Mouse (Mus musculus): ENCODE results near the gene Col19a1. TPM values are rescaled to one million over a fixed set of nuclear protein-coding genes. Genes with fewer than 3 reads are reported as not detected.

Col19a1 gene
- total RNA-seq, 1 experiment from 2014 or later, result not detected

DNA sequence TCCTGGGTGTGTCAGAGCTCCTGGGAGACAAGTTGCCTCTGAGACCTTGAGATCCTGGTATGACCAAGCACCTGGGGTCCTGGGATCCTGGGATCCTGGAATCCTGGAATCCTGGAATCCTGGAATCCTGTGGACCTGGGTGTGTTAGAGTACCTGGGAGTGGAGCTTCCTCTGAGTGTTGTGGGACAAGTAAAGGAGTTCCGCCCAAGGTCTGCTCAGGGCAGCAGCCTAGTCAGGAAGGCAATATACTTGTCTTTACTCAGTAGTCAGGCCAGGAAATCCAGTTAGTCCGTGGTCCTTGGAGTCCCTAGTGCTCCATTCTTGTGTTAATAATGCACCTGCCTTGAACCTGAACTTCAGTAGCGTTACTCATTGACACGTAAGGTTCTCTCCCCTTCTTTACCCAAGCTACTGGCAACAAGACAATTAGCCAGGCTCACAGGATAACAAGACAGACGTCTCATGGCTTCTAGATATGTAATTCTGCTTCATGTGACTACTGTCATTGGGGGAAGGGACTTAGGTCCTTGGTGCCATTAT lies 239.6 kb downstream of the Col19a1 start:
- no peak for ATAC-seq (replicated peaks; ENCODE audit: insufficient number of reproducible peaks, low FRiP score, low TSS enrichment, poor library complexity, severe bottlenecking)

DNA sequence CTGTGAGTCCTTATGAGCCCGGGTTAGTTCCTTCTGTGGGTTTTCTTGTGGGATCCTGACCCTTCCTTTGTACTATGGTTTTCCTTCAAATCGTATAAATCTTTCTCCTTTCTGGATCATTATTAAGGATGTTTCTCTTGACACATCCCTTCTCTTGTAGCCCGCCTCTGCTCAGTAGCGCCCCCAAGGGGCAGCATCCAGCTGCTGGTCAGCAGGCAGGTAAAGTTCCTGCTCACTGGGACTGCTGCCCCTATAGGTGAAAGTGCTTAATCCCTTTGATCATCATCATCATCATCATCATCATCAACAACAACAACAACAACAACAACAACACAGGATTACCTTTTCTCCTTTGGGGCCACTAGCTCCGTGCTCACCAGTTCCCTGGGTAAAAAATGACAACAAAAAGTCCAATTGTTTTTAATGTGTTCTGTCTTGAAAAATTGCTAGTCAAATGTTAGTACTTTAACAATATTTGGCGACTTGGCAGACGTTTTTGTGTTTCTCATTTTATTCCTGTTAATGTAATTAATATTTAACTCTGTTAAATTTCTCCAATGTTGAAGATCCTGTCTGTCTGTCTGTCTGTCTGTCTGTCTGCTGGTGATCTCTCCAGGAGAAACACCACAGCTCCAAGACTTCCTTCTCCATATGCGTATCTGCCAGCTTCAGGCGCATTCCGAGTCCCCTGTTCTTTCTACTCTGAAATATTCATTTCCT lies 249.6 kb downstream of the Col19a1 start:
- ATAC-seq (replicated peaks; ENCODE audit: insufficient number of reproducible peaks, low FRiP score, low TSS enrichment, poor library complexity, severe bottlenecking), result no peak

DNA sequence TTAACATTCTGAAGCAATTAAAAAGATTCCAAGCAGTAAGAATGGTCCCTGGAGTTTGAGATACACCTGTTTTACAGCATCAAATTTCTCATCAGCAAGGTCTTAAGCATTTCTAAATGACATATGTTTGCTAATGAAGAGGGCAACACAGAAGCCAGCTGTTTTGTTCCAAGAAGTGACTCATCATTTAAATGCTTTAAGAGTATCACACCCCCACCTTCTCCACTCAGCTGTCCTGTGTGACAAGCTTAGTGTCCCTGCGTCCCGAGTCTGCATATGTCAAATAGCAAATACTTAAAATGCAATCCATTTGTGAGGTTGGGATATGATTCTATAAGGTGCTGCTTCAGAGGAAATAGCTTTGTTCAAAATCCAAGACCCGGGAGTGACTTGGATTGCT lies 251.2 kb downstream of the Col19a1 start:
- ATAC-seq (replicated peaks; ENCODE audit: insufficient number of reproducible peaks, low FRiP score, low TSS enrichment, poor library complexity, severe bottlenecking), result no peak

DNA sequence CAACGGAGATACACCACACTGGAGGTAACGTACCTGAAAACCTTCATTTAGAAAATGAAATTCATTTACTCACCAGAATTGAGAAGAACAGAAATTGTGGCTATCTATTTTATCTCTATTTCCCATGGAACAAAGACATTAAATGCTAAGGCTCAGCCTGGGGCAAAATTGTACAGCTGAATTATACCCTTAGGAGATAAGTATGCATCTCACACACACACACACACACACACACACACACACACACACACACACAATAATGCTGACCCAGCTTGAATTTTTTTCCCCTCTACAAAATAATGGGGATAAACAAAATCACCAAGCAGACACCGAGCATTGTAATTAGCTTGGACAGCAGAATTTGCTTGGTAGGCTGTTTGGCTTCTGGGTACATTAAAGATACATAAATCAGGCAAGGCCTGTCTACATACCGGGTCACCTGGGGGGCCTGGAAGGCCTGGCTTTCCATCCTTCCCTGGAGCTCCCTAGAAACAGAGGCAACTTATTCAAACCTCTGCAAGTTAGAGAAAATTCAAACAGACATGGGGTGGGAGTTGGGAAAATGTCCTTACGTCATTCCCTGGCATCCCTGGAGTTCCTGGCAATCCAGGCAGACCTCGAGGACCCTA lies 270.2 kb downstream of the Col19a1 start:
- no peak for ATAC-seq (replicated peaks; ENCODE audit: insufficient number of reproducible peaks, low FRiP score, low TSS enrichment, poor library complexity, severe bottlenecking)

DNA sequence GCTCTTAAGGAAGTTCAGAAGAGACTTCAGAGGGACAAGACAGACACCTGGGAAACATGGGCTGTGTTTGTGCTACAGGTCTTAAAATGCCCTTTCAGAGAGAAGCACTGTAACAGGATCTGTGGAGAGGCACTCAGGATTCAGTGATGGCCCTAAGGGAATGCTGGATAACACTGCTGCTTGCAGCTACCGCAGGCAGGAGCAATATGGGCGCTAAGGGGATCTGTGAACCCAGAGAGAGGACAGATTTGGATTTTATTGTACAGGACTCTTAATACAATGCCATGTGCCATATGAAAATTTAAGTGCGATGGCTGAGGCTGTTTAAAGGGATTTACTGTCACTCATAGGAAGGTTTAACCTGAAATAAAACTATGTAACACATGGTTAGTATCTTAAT lies 270.8 kb downstream of the Col19a1 start:
- no peak for ATAC-seq (replicated peaks; ENCODE audit: insufficient number of reproducible peaks, low FRiP score, low TSS enrichment, poor library complexity, severe bottlenecking)

DNA sequence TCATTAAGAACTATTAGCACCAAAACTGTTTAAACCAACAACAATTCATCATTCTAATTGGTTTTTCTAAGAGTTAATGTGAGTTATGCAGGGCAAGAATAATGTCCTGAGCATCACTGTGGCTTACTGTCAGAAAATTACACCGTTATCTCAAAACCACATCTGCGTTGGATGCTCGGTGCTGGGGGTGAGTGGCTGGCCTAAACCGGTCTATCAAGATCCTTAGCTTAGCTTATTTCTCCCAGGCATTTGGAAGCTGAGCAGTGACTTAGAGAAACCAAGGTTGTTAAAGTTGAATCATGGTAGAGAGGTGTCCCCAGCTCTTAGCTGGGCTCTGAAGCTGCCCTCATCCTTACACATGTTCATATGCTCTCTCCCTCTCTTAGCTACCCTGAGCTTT lies 276.4 kb downstream of the Col19a1 start:
- no peak for ATAC-seq (replicated peaks; ENCODE audit: insufficient number of reproducible peaks, low FRiP score, low TSS enrichment, poor library complexity, severe bottlenecking)

DNA sequence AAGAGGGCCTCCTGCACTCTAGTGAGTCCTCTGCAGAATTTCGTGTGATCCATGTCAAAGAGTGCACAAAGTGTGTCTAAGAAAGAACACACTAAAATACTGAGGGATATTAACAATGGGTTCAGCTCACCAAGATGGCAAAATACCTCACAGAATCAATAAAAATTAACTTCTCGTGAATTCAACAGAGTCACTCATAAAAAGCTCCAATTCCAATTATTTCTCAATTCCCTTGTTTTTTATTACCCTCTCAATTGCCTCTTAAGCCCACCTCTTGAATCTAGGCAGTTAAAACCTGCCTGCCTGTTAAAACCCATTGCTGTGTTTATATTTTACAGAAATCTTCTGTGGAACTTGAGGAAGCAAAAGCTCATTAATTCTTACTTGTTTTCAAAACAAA lies 277.1 kb downstream of the Col19a1 start:
- ATAC-seq (replicated peaks; ENCODE audit: insufficient number of reproducible peaks, low FRiP score, low TSS enrichment, poor library complexity, severe bottlenecking), result no peak

DNA sequence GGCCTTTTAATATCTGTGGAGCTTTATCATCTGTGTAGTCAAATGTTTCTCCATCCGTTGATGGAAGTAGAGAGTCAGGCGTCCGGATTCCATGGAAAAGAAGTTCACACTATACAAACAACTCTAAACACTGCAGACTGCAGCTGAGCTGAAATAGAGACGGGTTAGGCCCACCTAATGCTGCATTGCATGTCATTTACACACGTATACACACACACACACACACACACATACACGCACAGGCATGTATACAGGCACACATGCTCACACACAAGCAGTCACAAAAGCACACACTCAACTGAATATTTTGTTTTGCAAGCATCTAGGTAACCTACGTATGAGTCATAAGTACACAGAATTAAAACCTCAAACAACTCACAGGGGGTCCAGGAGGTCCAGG lies 284.2 kb downstream of the Col19a1 start:
- no peak for ATAC-seq (replicated peaks; ENCODE audit: insufficient number of reproducible peaks, low FRiP score, low TSS enrichment, poor library complexity, severe bottlenecking)

DNA sequence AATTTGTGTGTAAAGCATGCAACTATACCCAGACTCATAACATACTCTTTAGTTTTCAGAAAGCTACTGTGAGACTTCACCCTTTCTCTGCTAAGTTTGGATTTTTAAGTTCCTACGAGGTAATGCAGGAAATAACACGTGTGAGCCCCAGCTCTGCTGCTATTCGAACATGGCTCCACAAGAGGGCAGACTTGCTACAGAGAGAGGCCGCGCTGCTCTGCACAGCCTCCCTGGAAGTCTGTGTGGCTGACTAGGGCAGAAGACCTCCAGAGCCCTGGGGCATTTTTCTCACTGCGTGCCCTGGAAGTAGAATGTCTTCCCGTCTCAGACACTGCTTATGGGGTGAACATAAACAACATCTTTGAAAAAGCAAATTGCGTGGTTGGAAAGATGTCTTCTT lies 284.6 kb downstream of the Col19a1 start:
- no peak for ATAC-seq (replicated peaks; ENCODE audit: insufficient number of reproducible peaks, low FRiP score, low TSS enrichment, poor library complexity, severe bottlenecking)

DNA sequence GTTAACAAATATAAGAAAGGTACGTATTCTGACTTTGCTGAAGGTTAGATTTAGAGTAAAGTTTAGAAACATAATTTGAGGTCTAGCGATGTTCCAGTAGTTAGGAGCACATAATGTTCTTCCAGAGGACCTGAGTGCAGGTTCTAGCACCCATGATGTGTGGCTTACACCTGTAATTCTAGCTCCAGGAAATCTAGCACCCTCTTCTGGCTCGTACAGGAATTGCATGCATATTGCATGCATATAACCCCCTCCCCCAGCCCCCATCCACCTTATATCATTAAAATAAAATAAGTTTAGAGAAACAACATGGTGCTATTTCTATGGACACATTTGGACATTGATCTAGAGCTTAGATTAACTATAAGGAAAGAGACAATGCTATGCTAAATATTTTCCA lies 286.6 kb downstream of the Col19a1 start:
- ATAC-seq (replicated peaks; ENCODE audit: insufficient number of reproducible peaks, low FRiP score, low TSS enrichment, poor library complexity, severe bottlenecking), result no peak

DNA sequence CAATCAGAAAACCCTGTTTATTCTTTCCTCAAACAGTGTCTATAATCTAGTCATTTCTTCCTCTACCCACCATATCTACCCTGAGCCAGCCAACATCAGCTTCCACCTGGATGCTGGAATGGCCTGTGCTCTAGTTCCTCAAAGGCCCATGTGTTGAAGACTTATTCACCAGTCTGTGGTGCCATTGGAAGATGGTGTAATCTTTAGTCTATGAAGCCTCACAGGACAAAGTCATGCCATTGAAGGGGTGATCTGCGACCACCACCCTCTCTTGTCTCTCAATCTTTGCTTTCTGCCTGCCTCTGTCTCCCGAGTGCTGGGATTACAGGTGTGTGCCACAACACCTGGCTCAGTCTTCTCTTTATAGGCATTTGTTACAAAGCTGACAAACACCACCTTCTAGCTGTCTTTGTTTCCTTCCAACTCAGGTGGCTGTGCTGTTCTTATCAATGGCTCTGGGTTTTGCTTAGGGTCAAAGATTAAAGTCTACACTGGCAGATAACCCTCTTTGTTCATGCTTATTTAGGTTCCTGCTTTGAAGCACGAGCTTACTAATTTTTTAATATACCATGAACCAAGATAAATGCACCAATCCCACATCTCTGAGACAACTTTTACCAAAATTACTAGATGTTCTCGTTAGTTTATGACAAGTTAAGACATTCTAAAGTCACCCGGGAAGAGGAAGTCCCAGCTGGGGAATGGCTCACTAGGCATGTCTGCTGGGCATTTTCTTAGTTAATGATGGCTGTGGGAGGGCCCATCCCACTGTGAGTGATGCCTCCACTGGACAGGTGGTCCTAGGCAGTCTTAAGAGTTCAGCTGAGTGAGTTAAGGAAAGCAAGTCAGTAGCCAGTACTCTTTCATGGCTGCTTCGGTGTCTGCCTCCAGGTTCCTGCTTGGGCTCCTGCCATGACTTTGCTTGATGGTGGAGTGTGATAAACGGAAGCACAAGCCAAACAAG lies 292.0 kb downstream of the Col19a1 start:
- no peak for ATAC-seq (replicated peaks; ENCODE audit: insufficient number of reproducible peaks, low FRiP score, low TSS enrichment, poor library complexity, severe bottlenecking)

DNA sequence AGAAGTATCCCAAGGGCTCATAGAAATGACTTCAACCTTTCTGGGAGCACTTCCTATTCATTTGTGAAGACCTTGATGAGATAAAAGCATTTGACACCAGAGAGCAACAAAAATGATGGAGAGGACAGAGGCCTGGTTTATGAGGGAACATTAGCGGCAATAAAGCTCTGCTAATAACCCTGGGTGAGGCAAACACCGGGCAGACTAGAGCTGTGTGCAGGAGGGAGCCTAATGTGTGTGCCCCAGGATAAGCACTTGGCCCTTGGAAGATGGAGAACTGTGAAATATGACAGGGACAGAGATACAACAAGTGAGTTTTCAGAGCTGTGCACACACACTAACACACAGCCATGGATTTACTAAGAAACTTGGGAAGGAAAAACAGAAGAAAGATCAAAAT lies 294.8 kb downstream of the Col19a1 start:
- no peak for ATAC-seq (replicated peaks; ENCODE audit: insufficient number of reproducible peaks, low FRiP score, low TSS enrichment, poor library complexity, severe bottlenecking)

DNA sequence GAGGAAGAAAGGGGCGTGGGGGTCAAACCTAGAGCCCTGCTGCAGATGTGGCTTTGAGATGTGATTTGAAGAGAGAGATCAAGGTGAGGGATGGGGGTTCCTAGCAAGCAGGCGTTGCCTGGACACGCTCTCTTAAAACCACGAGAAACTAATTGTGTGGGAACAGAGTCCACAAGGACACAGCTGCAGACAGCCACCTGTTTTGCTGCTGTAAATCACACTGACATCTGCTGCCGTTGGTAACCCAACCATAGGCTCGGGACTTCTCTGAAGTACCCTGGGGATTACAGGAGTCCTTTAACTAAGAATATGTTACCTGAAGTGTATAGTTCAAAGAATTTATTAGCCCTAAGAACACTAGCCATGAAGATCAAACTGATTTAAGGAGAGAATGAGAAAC lies 300.9 kb downstream of the Col19a1 start:
- ATAC-seq (replicated peaks; ENCODE audit: insufficient number of reproducible peaks, low FRiP score, low TSS enrichment, poor library complexity, severe bottlenecking), result no peak

DNA sequence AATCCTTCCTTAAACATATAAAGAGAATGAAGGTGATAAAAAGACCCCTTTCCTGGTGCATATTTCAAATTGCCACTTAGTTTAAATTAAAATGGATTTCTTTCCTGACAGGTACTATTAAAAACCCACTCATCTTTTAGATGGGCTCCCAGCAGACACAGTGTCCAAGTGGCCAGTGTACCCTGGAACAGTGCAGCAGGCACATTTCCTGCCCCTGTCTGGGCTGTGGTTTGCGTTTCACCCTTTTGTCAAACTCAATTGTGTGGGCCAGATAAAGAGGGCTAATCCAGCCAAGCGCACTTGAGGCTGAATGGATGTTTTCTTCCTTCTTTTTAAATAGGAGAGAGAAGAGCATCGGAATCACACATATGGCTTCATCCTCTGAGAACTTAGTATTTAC lies 320.2 kb downstream of the Col19a1 start:
- no peak for ATAC-seq (replicated peaks; ENCODE audit: insufficient number of reproducible peaks, low FRiP score, low TSS enrichment, poor library complexity, severe bottlenecking)

DNA sequence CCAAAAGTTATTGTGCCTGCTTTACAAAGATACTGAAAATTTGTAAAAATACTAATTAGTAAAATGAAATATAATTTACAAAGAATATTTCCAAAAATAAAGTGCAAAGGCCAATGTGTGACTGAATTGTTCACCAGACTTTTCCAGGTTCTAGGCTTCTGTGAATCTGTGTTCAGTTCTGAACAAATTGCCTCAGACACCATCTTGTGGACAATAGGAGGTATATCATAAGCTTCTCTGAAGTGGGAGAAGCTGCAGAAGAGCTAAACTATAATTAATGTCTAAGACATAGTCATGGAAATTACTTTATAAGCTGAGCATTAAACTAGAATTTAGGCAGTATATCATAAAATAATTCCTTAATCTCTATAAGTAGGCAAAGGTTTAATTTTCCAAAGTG lies 326.1 kb downstream of the Col19a1 start:
- no peak for ATAC-seq (replicated peaks; ENCODE audit: insufficient number of reproducible peaks, low FRiP score, low TSS enrichment, poor library complexity, severe bottlenecking)

DNA sequence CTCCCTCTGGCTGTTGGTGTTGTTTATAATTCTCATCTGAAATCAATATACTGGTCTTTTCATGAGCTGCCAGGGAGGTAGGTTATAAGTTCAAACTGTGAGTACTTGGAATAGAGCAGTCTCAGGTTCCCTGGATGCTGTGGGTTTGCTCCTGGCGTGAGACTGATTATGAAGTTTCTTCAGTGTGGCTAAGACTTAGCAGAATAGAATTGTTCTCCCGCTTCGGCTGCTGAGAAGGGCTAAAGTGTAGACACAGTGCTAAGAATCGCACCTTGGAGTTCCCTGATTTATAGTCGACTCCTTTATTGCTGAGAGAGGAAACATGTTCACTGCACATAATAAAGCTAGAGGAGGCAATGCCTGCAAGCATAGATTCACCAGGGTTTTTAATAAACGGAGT lies 327.9 kb downstream of the Col19a1 start:
- no peak for ATAC-seq (replicated peaks; ENCODE audit: insufficient number of reproducible peaks, low FRiP score, low TSS enrichment, poor library complexity, severe bottlenecking)

DNA sequence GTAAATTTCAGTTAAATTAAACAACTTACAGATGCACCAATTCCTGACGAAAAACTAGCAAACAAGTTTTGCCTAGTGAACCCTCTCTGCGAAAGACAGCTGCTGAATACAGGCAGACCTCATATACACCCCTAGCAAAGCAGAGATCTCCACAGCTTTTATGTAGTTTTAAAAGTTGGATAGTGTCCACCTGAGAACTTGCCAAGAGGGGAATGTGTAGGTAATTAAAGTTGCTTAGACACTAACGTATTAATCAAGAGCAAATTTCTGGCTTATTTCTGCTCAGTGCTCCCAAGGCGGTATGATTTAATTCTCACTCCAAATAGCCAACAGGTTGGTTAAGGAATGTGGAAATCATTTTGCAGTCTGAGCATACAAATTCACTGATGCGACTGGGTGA lies 329.3 kb downstream of the Col19a1 start:
- no peak for ATAC-seq (replicated peaks; ENCODE audit: insufficient number of reproducible peaks, low FRiP score, low TSS enrichment, poor library complexity, severe bottlenecking)

DNA sequence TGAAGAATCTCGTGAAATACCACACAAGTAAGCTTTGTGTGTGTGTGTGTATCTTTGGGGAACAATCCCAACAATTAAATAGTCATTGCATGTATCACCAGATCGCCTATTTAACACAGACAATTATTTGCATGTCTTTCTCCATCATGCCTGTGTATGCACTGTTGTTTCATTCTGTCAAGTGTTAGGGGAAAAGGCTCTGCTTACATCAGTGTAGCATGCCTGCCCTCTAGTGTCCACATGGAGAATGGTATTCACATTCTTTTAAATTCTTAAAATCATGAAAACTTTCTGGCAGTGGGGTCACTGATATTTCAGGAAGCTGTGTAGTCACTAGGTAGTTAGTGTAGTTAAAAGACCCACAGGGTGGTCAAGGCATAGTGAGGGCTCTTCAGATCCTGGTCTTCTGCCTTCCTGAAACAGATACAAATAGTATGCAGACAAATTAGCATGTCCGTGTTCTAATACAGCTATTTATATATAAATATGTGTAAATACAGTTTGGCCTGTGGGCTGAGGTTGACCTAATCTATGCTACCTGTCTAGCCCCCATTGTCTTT lies 338.1 kb downstream of the Col19a1 start:
- ATAC-seq (replicated peaks; ENCODE audit: insufficient number of reproducible peaks, low FRiP score, low TSS enrichment, poor library complexity, severe bottlenecking), result no peak
